Mouse (Mus musculus) erythroblast, embryonic 14.5 days (primary cell): Measurements from ENCODE around the gene Tfip11.

Source experiments
- GATA1 ChIP-seq: IDR thresholded peaks from 2 replicates; pipeline ENCODE4 v1.6.1; 2012; ENCODE audit warnings: low read length, inconsistent platforms, mixed read lengths
- TAL1 ChIP-seq: IDR thresholded peaks from 3 replicates; pipeline ENCODE4 v1.6.1; 2012; ENCODE audit warnings: low read length, inconsistent platforms, mixed read lengths

- TF ChIP-seq GATA1 (no peak), TAL1 (no peak)
Observed at GRCm38 (mm10) chr5:112277906-112278470, 48.2 kb upstream of the Tfip11 start.
